Mouse (Mus musculus): ENCODE results near the gene Ly6g. TPM values are rescaled to one million over a fixed set of nuclear protein-coding genes. Genes with fewer than 3 reads are reported as not detected.

Gene Ly6g
- 100 to 1,000 TPM; 696 to 806 TPM for total RNA-seq (2023)

GRCm38 (mm10) chr15:75154940-75155339 is at the start of gene Ly6g:
TSS of gene Ly6g (plus strand) at chr15:75155240.

DNA sequence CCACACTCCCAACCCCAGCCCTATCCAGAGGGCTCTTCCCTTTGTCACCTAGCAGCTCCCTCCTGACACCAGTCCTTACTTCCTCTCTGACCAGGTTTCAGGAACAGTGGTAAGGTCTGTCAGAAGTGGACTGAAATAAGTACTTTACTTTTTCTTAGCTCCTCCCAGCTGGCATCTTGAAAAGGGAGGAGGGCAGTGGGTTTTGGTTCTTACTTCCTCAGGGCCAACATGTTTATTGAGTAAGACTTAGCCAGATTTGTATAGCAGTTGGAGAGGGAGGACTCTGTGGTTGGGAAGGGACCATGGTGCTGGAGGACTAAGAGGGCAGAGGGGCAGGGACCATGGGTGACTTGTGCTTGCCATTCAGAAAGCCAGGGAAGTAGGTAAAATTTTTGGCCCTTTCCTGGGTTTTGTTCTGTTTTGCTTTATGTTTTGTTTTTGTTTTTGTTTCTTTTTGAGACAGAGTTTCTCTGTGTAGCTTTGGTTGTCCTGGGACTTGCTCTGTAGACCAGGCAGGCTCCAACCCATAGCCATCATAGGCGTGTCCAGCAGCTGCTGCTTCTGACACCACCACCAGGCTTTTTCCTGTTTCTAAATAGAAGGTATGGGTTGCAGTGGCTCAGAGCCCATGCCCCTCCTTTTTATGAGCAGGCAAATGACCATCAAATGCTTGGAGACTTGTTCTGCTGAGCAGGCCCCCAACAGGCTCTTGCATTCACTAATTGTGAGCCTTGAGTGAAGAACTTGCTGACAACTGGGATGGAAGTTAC is 43.0 kb upstream of the Ly6g start, which contains the start of gene Ly6c2:
TSS of gene Ly6c2 (minus strand) at position 110 of the 770 bp plus-strand sequence.

Other genes starting within 250 kb of the Ly6g start
- gene Ly6i, start 171.8 kb upstream of the Ly6g start, total RNA-seq (2023), result 1 to 10 TPM; 5.1 to 6.3 TPM
- gene Ly6a, start 157.2 kb upstream of the Ly6g start, total RNA-seq (2023), result 1 to 10 TPM in 1 of 2 experiments, under 1 TPM in 1; 0.44 to 6.7 TPM
- gene Ly6c1, start 106.4 kb upstream of the Ly6g start, total RNA-seq (2023), result 10 to 100 TPM; 18.9 TPM
- gene Ly6c2, start 43.3 kb upstream of the Ly6g start, total RNA-seq (2023), result 1,000 to 10,000 TPM in 1 of 2 experiments, 100 to 1,000 TPM in 1; 954 to 1,046 TPM
- not detected for gene BC025446, start 61.1 kb downstream of the Ly6g start, total RNA-seq (2023)
- not detected for gene Ly6f, start 113.2 kb downstream of the Ly6g start, total RNA-seq (2023)

All from neutrophil, adult 59 days (primary cell).